Mouse (Mus musculus) kidney, embryonic 15.5 days (tissue): Measurements from ENCODE around the gene 1810062G17Rik. TPM values are rescaled to one million over a fixed set of nuclear protein-coding genes. Genes with fewer than 3 reads are reported as not detected.

ENCODE experiments used
- ATAC-seq: fragments of 200-750 bp; cut with Nextera tagmentation; replicated peaks from 2 replicates; pipeline ENCODE4 v1.8.0; 2017; ENCODE audit warnings: moderate TSS enrichment; ENCODE audit not compliant: low FRiP score
- H3K27ac ChIP-seq: fragments of 300-500 bp; sonication (generic); 2 replicates; pipeline ENCODE4 v1.5.1; 2015; ENCODE audit warnings: mild to moderate bottlenecking, inconsistent platforms
- H3K27me3 ChIP-seq: fragments of 300-500 bp; sonication (generic); 2 replicates; pipeline ENCODE4 v1.6.1; 2015; ENCODE audit warnings: inconsistent platforms
- H3K36me3 ChIP-seq: fragments of 300-500 bp; sonication (generic); 2 replicates; pipeline ENCODE4 v1.6.1; 2015; ENCODE audit warnings: inconsistent platforms
- H3K4me1 ChIP-seq: fragments of 300-500 bp; sonication (generic); 2 replicates; pipeline ENCODE4 v1.6.1; 2015; ENCODE audit warnings: inconsistent platforms
- H3K4me2 ChIP-seq: fragments of 300-500 bp; sonication (generic); 2 replicates; pipeline ENCODE4 v1.6.1; 2015; ENCODE audit warnings: moderate library complexity, mild to moderate bottlenecking, inconsistent platforms
- H3K4me3 ChIP-seq: fragments of 300-500 bp; sonication (generic); replicated peaks from 2 replicates; pipeline ENCODE4 v1.5.1; 2015; ENCODE audit warnings: mild to moderate bottlenecking, inconsistent platforms
- H3K9ac ChIP-seq: fragments of 300-500 bp; sonication (generic); 2 replicates; pipeline ENCODE4 v1.6.1; 2015; ENCODE audit warnings: mild to moderate bottlenecking, inconsistent platforms
- H3K9me3 ChIP-seq: fragments of 300-500 bp; sonication (generic); replicated peaks from 2 replicates; pipeline ENCODE4 v1.6.1; 2016; ENCODE audit warnings: inconsistent platforms
- WGBS: fragments of 180-500 bp; shearing (Covaris S2); methylation state at CpG from one replicate; pipeline ENCODE4 v1.1.7; 2015; ENCODE audit warnings: mixed read lengths; 5-methylcytosine and 5-hydroxymethylcytosine counted together
- microRNA-seq: library from miRNA; unstranded; fragments of <30 nt; microRNA quantifications from one replicate; pipeline ENCODE4, GENCODE M21; 2016
- polyA plus RNA-seq: library from polyadenylated mRNA; unstranded; fragments of >200 nt; fragmentation: Nextera tagmentation; extraction: Ambion mirVana; gene quantifications from 2 replicates; pipeline ENCODE4 v1.2.1, GENCODE M21; 2015

Gene 1810062G17Rik
- polyA plus RNA-seq, 1 experiment from 2014 or later = 1.8 TPM

GRCm38 (mm10) chr3:36521073-36522060 is 45.6 kb downstream of the 1810062G17Rik start, which contains the start of gene Gm11549:
Gene Gm11549, minus strand, starts transcription at chr3:36521813.
- H3K36me3 ChIP-seq = no peaks in the 10 kb centered on the region
- H3K9ac ChIP-seq = peak within 1 kb of the TSS; percentile 5; the same call in 1 of the 2 replicates
- H3K4me3 ChIP-seq = peak within 1 kb of the TSS; percentile 45
- H3K4me2 ChIP-seq = peak within 1 kb of the TSS; percentile 80
- H3K27ac ChIP-seq = no peak within 1 kb of the TSS
- no peaks in the 10 kb centered on the region for H3K9me3 ChIP-seq
- 1% methylated on average over 51 of the region's 51 CpGs for WGBS
- peaks cover 51% of the 10 kb centered on the region for H3K27me3 ChIP-seq
- peak; percentile 69; the same call in 1 of the 2 replicates for ATAC-seq
- peaks cover 10% of the 10 kb centered on the region; the same call in 1 of the 2 replicates for H3K4me1 ChIP-seq

- Histone ChIP-seq H3K27ac (no peak overlapping the region), H3K4me1 (peaks cover 10% of the 10 kb centered on the region; the same call in 1 of the 2 replicates), H3K4me3 (no peak overlapping the region), H3K27me3 (peaks cover 51% of the 10 kb centered on the region), H3K9ac (no peak overlapping the region), H3K36me3 (no peaks in the 10 kb centered on the region), H3K9me3 (no peaks in the 10 kb centered on the region), H3K4me2 (no peak overlapping the region)
- 14% methylated on average over 4 of the region's 4 CpGs for WGBS
- ATAC-seq = no peak
These were observed 46.4 kb downstream of the 1810062G17Rik start for GRCm38 (mm10) chr3:36522137-36522536.

GRCm38 (mm10) chr3:36524466-36524865 is 48.7 kb downstream of the 1810062G17Rik start:
- peaks cover 38% of the 10 kb centered on the region for H3K27me3 ChIP-seq

GRCm38 (mm10) chr3:36530345-36530744 is 54.6 kb downstream of the 1810062G17Rik start:
- peaks cover 8% of the 10 kb centered on the region; the same call in 1 of the 2 replicates for H3K27me3 ChIP-seq
- H3K36me3 ChIP-seq = no peaks in the 10 kb centered on the region
- 78% methylated on average over 6 of the region's 6 CpGs for WGBS
- H3K4me2 ChIP-seq = no peak overlapping the region
- H3K27ac ChIP-seq = no peak overlapping the region
- H3K9me3 ChIP-seq = no peaks in the 10 kb centered on the region
- no peak overlapping the region for H3K9ac ChIP-seq
- no peak for ATAC-seq
- peaks cover 13% of the 10 kb centered on the region; the same call in 1 of the 2 replicates for H3K4me1 ChIP-seq
- H3K4me3 ChIP-seq = no peak overlapping the region

More at GRCm38 (mm10) chr3:36524466-36524865, 48.7 kb downstream of the 1810062G17Rik start:
- Histone ChIP-seq H3K4me2 (no peak overlapping the region), H3K4me3 (no peak overlapping the region), H3K4me1 (peaks cover 10% of the 10 kb centered on the region; the same call in 1 of the 2 replicates), H3K27ac (no peak overlapping the region), H3K9me3 (no peaks in the 10 kb centered on the region), H3K9ac (no peak overlapping the region), H3K36me3 (no peaks in the 10 kb centered on the region)
- 76% methylated on average over 3 of the region's 3 CpGs for WGBS
- ATAC-seq = no peak

GRCm38 (mm10) chr3:36530781-36531180 is 55.0 kb downstream of the 1810062G17Rik start:
- H3K9me3 ChIP-seq = no peaks in the 10 kb centered on the region
- H3K4me2 ChIP-seq = no peak overlapping the region
- H3K27ac ChIP-seq = no peak overlapping the region
- no peak overlapping the region for H3K9ac ChIP-seq
- ATAC-seq = no peak
- H3K4me3 ChIP-seq = no peak overlapping the region
- peaks cover 8% of the 10 kb centered on the region; the same call in 1 of the 2 replicates for H3K27me3 ChIP-seq
- no peaks in the 10 kb centered on the region for H3K36me3 ChIP-seq
- 77% methylated on average over 5 of the region's 5 CpGs for WGBS
- peaks cover 13% of the 10 kb centered on the region; the same call in 1 of the 2 replicates for H3K4me1 ChIP-seq

GRCm38 (mm10) chr3:36531242-36531641 is 55.5 kb downstream of the 1810062G17Rik start:
- Histone ChIP-seq H3K9ac (no peak overlapping the region), H3K36me3 (no peaks in the 10 kb centered on the region), H3K27ac (no peak overlapping the region), H3K4me2 (peak overlapping the region; percentile 61; the same call in 1 of the 2 replicates), H3K4me3 (no peak overlapping the region), H3K27me3 (peaks cover 8% of the 10 kb centered on the region; the same call in 1 of the 2 replicates), H3K9me3 (no peaks in the 10 kb centered on the region), H3K4me1 (peaks cover 13% of the 10 kb centered on the region; the same call in 1 of the 2 replicates)
- WGBS = 45% methylated on average over 2 of the region's 2 CpGs
- no peak for ATAC-seq

Small RNAs within 50 kb of the gene (microRNA-seq; reads per million reads assigned to microRNA genes)
- not detected for gene Mir7009

Other genes with a start within 250 kb of the 1810062G17Rik start
- 289 and 314 TPM in 2 replicates for gene Anxa5, start within 50 bp of the 1810062G17Rik start, polyA plus RNA-seq
- 0.05 TPM in 2 replicates for gene Gm11549, start 45.9 kb downstream of the 1810062G17Rik start, polyA plus RNA-seq
- 64.6 and 70.7 TPM in 2 replicates for gene Exosc9, start 76.7 kb downstream of the 1810062G17Rik start, polyA plus RNA-seq
- 185 and 190 TPM in 2 replicates for gene Ccna2, start 96.2 kb downstream of the 1810062G17Rik start, polyA plus RNA-seq
- 17.5 TPM in 2 replicates for gene Bbs7, start 137.5 kb downstream of the 1810062G17Rik start, polyA plus RNA-seq
- gene Trpc3, start 214.2 kb downstream of the 1810062G17Rik start, polyA plus RNA-seq = 8.6 and 9.9 TPM in 2 replicates